Mouse (Mus musculus): ENCODE measurements around the gene Ripor1. TPM values are rescaled to one million over a fixed set of nuclear protein-coding genes. Genes with fewer than 3 reads are reported as not detected.
A peak's percentile ranks its signal among the peaks of the same experiment; 100 is the strongest.

The Ripor1 gene
- polyA plus RNA-seq, 1 experiment from 2014 or later, result 33.7 TPM

DNA sequence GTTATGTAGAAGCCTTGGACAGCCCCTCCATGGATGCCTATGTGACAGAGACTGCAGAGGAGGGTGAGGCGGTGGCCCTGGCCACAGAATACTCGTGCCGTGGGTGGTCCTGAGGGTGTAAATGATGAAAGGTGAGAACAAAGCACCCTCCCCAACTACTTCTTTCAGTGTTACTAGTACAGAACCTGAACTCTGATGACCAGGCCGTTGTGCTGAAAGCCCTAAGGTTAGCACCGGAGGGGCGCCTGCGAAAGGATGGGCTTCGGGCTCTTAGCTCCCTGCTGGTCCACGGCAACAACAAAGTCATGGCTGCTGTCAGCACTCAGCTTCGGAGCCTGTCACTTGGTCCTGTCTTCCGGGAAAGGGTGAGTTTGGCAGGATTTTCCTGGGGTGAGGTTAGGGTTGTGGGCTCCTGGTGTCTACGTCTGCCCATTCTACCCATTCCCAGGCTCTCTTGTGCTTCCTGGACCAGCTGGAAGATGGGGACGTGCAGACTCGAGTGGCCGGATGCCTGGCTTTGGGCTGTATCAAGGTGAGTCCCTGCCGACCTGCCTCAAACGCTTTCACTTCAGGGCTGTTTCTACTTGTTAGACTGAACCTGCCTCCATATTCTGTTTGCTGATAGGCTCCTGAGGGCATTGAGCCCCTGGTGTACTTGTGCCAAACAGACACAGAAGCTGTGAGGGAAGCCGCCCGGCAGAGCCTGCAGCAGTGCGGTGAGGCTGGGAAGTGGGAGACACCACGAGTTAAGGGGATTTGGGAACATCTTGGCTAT lies 16.1 kb downstream of the Ripor1 start:
- H3K9ac ChIP-seq, result no peak overlapping the region
- H3K4me1 ChIP-seq (ENCODE audit: insufficient read depth), result peaks cover 5% of the 10 kb centered on the region; the same call in 1 of the 2 replicates
- no peaks in the 10 kb centered on the region for H3K27me3 ChIP-seq (ENCODE audit: insufficient read depth, low read length)
- DNase-seq, result no peak
- H3K4me3 ChIP-seq (ENCODE audit: low read depth, low read length), result no peak overlapping the region
- no peak overlapping the region for H3K27ac ChIP-seq (ENCODE audit: low read depth)
- no peaks in the 10 kb centered on the region for H3K9me3 ChIP-seq (ENCODE audit: low read depth, low read length)
- no peak overlapping the region for H3K4me2 ChIP-seq
- 86% methylated on average over 21 of the region's 21 CpGs for WGBS
- TF ChIP-seq CTCF (IDR thresholded peaks at IDR 0.05; ENCODE audit: low read depth), result no peak
- no peak for ATAC-seq (ENCODE audit: insufficient read depth)
- peaks cover 71% of the 10 kb centered on the region for H3K36me3 ChIP-seq (ENCODE audit: insufficient read depth)

DNA sequence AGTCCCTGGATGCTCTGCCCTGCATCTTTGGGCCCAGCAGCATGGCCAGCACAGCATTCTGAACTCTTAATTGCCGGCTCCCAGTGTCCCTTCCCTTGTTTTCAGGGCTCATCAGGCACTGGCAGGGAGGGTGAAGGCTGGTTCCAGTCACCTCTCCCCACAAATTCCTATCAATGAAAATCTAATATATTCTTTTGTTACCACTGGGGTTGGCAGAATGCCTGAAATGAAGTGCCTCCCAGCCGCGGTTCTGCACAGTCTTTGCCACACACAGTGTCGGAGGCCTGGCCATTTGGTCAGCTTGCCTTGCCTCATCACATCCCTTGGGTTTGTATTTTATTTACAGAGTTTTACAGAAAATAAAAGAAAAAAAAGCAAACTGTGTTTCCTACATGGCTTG lies 16.8 kb downstream of the Ripor1 start:
- WGBS, result 68% methylated on average over 4 of the region's 4 CpGs

DNA sequence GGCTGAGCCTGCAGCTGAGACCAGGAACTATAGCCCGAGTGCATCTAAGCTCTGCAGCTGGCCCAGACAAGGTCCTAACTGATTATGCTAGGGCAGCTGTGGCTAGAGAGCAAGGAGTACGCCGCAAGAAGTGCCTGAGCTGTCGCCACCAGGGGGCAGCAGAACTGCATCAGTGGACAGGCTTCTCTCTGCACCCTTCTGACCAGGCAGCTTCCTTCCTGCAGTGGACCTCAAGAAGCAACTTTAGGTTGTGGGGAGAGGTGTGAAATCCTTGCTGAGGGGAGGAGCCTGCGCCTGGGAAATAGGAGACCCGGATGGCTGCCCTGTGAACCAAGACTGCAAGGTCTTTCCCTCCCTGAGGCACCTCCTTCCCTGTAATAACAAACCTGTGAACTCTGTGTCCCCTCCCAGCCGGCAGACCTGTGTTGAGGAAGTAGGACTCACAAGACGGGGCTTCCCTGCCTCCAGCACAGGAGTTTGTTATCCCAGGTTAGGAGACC lies 17.4 kb downstream of the Ripor1 start:
- no peak overlapping the region for H3K4me3 ChIP-seq (ENCODE audit: low read depth, low read length)
- H3K9me3 ChIP-seq (ENCODE audit: low read depth, low read length), result no peaks in the 10 kb centered on the region
- TF ChIP-seq CTCF (IDR thresholded peaks at IDR 0.05; ENCODE audit: low read depth), result peak; percentile 100
- H3K36me3 ChIP-seq (ENCODE audit: insufficient read depth), result peaks cover 58% of the 10 kb centered on the region
- no peaks in the 10 kb centered on the region for H3K27me3 ChIP-seq (ENCODE audit: insufficient read depth, low read length)
- ATAC-seq (ENCODE audit: insufficient read depth) (peak; percentile 93), DNase-seq (peak; percentile 99)
- 0 out of 2 replicates have a peak overlapping the region, but pooled peaks have one; percentile 5 for H3K27ac ChIP-seq (ENCODE audit: low read depth)
- 5% methylated on average over 8 of the region's 8 CpGs for WGBS
- H3K4me1 ChIP-seq (ENCODE audit: insufficient read depth), result peaks cover 7% of the 10 kb centered on the region; the same call in 1 of the 2 replicates
- H3K4me2 ChIP-seq, result no peak overlapping the region
- no peak overlapping the region for H3K9ac ChIP-seq

More for the DNA sequence above, 16.8 kb downstream of the Ripor1 start:
- Histone ChIP-seq H3K9ac (no peak overlapping the region), H3K4me3 (ENCODE audit: low read depth, low read length) (no peak overlapping the region), H3K27me3 (ENCODE audit: insufficient read depth, low read length) (no peaks in the 10 kb centered on the region), H3K9me3 (ENCODE audit: low read depth, low read length) (no peaks in the 10 kb centered on the region), H3K4me1 (ENCODE audit: insufficient read depth) (peaks cover 7% of the 10 kb centered on the region; the same call in 1 of the 2 replicates), H3K36me3 (ENCODE audit: insufficient read depth) (peaks cover 64% of the 10 kb centered on the region), H3K4me2 (no peak overlapping the region), H3K27ac (ENCODE audit: low read depth) (no peak overlapping the region)
- ATAC-seq (ENCODE audit: insufficient read depth) (no peak), DNase-seq (no peak)
- TF ChIP-seq CTCF (IDR thresholded peaks at IDR 0.05; ENCODE audit: low read depth), result no peak

DNA sequence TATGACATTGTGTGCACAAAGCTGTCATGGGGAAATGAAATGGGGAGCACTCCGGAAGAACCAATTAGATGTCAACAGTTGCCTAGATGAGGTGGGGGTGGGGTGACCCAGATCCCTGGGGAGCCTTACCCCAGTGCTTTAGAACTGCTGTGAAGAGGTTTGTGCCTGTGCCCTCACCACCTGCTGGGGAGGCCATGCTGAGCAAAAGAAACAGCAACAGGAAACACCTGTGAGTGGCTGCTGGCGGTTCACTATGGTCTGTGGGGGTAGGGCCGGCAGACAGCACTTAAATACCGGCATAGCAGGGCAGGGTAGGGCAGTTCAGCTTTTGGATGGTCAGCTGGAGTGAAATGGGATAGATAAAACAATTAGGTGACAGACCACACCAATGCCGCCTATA lies 18.1 kb downstream of the Ripor1 start:
- H3K36me3 ChIP-seq (ENCODE audit: insufficient read depth), result peaks cover 51% of the 10 kb centered on the region

DNA sequence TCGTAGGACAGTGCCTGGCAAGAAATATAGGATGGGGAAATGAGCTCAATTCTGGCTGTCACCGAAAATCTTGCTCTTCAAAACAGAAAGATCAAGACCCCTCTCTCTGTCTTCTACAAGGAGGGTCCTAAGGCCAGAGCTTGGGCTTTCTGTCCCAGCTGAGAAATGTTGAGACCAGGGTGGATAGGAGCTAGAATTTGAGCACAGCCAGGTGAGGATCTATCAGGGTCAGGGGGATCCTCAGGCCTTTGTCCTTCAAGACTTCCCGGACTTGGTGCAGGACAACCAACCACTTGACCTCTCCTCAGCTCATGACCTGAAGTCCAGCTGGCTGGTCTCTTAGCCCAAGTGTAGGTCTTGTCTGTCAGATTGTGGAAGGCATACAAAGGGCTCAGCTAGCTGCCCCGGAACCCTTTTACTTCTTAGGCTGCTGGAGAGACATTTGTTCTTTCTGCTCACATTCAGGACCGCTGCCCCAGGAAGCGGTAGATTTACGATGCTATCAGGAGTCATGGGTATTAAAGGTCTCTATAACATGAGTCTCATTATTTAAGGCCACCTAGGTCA lies 18.7 kb downstream of the Ripor1 start:
- Histone ChIP-seq H3K9ac (no peak overlapping the region), H3K4me3 (ENCODE audit: low read depth, low read length) (no peak overlapping the region), H3K27ac (ENCODE audit: low read depth) (no peak overlapping the region), H3K4me1 (ENCODE audit: insufficient read depth) (peaks cover 7% of the 10 kb centered on the region; the same call in 1 of the 2 replicates), H3K4me2 (no peak overlapping the region), H3K9me3 (ENCODE audit: low read depth, low read length) (no peaks in the 10 kb centered on the region), H3K27me3 (ENCODE audit: insufficient read depth, low read length) (no peaks in the 10 kb centered on the region), H3K36me3 (ENCODE audit: insufficient read depth) (peaks cover 45% of the 10 kb centered on the region)
- WGBS, result 57% methylated on average over 7 of the region's 7 CpGs
- DNase-seq (no peak), ATAC-seq (ENCODE audit: insufficient read depth) (no peak)
- no peak for TF ChIP-seq CTCF (IDR thresholded peaks at IDR 0.05; ENCODE audit: low read depth)

More for the DNA sequence above, 18.1 kb downstream of the Ripor1 start:
- no peak overlapping the region for H3K4me3 ChIP-seq (ENCODE audit: low read depth, low read length)
- no peak overlapping the region for H3K27ac ChIP-seq (ENCODE audit: low read depth)
- no peak for TF ChIP-seq CTCF (IDR thresholded peaks at IDR 0.05; ENCODE audit: low read depth)
- no peak overlapping the region for H3K9ac ChIP-seq
- peak; percentile 7; the same call in 1 of the 2 replicates for ATAC-seq (ENCODE audit: insufficient read depth)
- 31% methylated on average over 5 of the region's 5 CpGs for WGBS
- peaks cover 7% of the 10 kb centered on the region; the same call in 1 of the 2 replicates for H3K4me1 ChIP-seq (ENCODE audit: insufficient read depth)
- no peak overlapping the region for H3K4me2 ChIP-seq
- H3K9me3 ChIP-seq (ENCODE audit: low read depth, low read length), result no peaks in the 10 kb centered on the region
- DNase-seq, result peak; percentile 42
- no peaks in the 10 kb centered on the region for H3K27me3 ChIP-seq (ENCODE audit: insufficient read depth, low read length)

DNA sequence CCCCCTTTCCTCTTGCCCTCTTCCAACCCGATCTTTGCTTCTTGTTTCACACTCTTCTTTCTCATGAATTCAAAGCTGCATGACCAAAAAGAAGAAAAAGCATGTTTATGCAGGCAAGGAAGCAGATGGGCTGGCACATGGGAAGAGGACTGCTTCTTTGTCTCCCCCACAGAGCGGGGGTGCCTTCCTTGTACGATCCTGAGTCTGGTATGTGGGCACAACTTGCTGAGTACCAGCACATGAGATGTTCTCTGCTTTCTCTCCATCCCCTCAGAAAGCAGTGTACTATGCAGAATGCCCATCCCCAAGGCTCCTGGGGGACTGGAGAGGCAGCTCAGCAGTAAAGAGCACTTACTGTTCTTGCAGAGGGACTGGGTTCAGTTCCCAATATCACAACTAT lies 19.3 kb downstream of the Ripor1 start:
- WGBS, result 57% methylated on average over 3 of the region's 3 CpGs
- Histone ChIP-seq H3K27ac (ENCODE audit: low read depth) (peak overlapping the region; percentile 70), H3K4me2 (no peak overlapping the region), H3K36me3 (ENCODE audit: insufficient read depth) (peaks cover 39% of the 10 kb centered on the region), H3K9ac (no peak overlapping the region), H3K4me3 (ENCODE audit: low read depth, low read length) (no peak overlapping the region), H3K9me3 (ENCODE audit: low read depth, low read length) (no peaks in the 10 kb centered on the region), H3K27me3 (ENCODE audit: insufficient read depth, low read length) (no peaks in the 10 kb centered on the region), H3K4me1 (ENCODE audit: insufficient read depth) (peaks cover 7% of the 10 kb centered on the region; the same call in 1 of the 2 replicates)
- no peak for TF ChIP-seq CTCF (IDR thresholded peaks at IDR 0.05; ENCODE audit: low read depth)
- ATAC-seq (ENCODE audit: insufficient read depth), result no peak
- no peak for DNase-seq

DNA sequence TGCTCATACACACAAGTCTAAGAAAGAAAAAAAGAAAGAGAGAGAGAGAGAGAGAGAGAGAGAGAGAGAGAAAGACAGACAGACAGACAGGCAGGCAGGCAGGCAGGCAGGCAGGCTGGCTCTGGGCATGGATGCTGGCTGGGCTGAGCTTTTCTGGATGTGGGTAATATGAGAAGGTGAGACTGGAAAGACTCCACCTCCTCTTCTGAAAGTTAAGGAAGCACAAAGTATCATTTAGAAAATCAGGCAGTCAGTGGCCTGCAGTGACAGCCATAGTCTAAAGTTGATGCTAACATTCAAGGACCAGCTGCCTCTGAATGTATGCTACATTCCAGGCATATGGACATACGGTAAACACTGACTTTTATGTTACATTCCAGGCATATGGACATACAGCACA lies 19.8 kb downstream of the Ripor1 start:
- ATAC-seq (ENCODE audit: insufficient read depth) (peak; percentile 8; the same call in 1 of the 2 replicates), DNase-seq (peak; percentile 63)
- WGBS, result 6% methylated on average over 1 of the region's 1 CpGs
- Histone ChIP-seq H3K9ac (no peak overlapping the region), H3K27ac (ENCODE audit: low read depth) (peak overlapping the region; percentile 70; the same call in 1 of the 2 replicates), H3K4me2 (no peak overlapping the region), H3K9me3 (ENCODE audit: low read depth, low read length) (no peaks in the 10 kb centered on the region), H3K4me1 (ENCODE audit: insufficient read depth) (peaks cover 7% of the 10 kb centered on the region; the same call in 1 of the 2 replicates), H3K4me3 (ENCODE audit: low read depth, low read length) (no peak overlapping the region), H3K36me3 (ENCODE audit: insufficient read depth) (peaks cover 39% of the 10 kb centered on the region), H3K27me3 (ENCODE audit: insufficient read depth, low read length) (no peaks in the 10 kb centered on the region)
- TF ChIP-seq CTCF (IDR thresholded peaks at IDR 0.05; ENCODE audit: low read depth), result no peak

All from lung, embryonic 14.5 days (tissue).